Mouse (Mus musculus) forebrain, embryonic 11.5 days (tissue): ENCODE data around the gene Zscan21. TPM values are rescaled to one million over a fixed set of nuclear protein-coding genes. Genes with fewer than 3 reads are reported as not detected.

ENCODE experiments used
- ATAC-seq: fragments of 200-750 bp; cut with Nextera tagmentation; replicated peaks from 2 replicates; pipeline ENCODE4 v1.8.0; 2017; ENCODE audit warnings: moderate TSS enrichment; ENCODE audit not compliant: low FRiP score
- DNase-seq: peaks from one replicate; pipeline ENCODE4 v3.0.0-alpha.2; 2017; ENCODE audit warnings: low spot score
- H3K27ac ChIP-seq: fragments of 300-500 bp; sonication (generic); 2 replicates; pipeline ENCODE4 v1.5.1; 2014; ENCODE audit warnings: low read depth, low read length
- H3K27me3 ChIP-seq: fragments of 300-500 bp; sonication (generic); 2 replicates; pipeline ENCODE4 v1.6.1; 2014; ENCODE audit warnings: mild to moderate bottlenecking, low read length, mixed read lengths; ENCODE audit not compliant: control insufficient read depth, insufficient read depth
- H3K36me3 ChIP-seq: fragments of 300-500 bp; sonication (generic); 2 replicates; pipeline ENCODE4 v1.6.1; 2014; ENCODE audit warnings: mild to moderate bottlenecking, low read length, moderate library complexity, mixed read lengths; ENCODE audit not compliant: control insufficient read depth, insufficient read depth
- H3K4me1 ChIP-seq: fragments of 300-500 bp; sonication (generic); replicated peaks from 2 replicates; pipeline ENCODE4 v1.6.1; 2014; ENCODE audit warnings: low read length, mixed read lengths; ENCODE audit not compliant: control insufficient read depth, insufficient read depth
- H3K4me2 ChIP-seq: fragments of 300-500 bp; sonication (generic); 2 replicates; pipeline ENCODE4 v1.6.1; 2014; ENCODE audit warnings: low read depth, mild to moderate bottlenecking, low read length, moderate library complexity, mixed read lengths; ENCODE audit not compliant: severe bottlenecking
- H3K4me3 ChIP-seq: fragments of 300-500 bp; sonication (generic); 2 replicates; pipeline ENCODE4 v1.5.1; 2014; ENCODE audit warnings: low read depth, low read length
- H3K9ac ChIP-seq: fragments of 300-500 bp; sonication (generic); 2 replicates; pipeline ENCODE4 v1.6.1; 2014; ENCODE audit warnings: low read length
- H3K9me3 ChIP-seq: fragments of 300-500 bp; sonication (generic); 2 replicates; pipeline ENCODE4 v1.6.1; 2016; ENCODE audit warnings: low read length, mixed read lengths; ENCODE audit not compliant: control insufficient read depth
- WGBS: fragments of 180-500 bp; shearing (Covaris S2); extraction: QIAGEN DNeasy Blood & Tissue Kit; methylation state at CpG from one replicate; pipeline ENCODE4 v1.1.7; 2014; 5-methylcytosine and 5-hydroxymethylcytosine counted together
- microRNA counts: library from miRNA; unstranded; fragments of <30 nt; microRNA quantifications from one replicate; lab custom pipeline; 2015
- microRNA-seq: library from miRNA; unstranded; fragments of <30 nt; microRNA quantifications from one replicate; pipeline ENCODE4, GENCODE M21; 2016; ENCODE audit not compliant: insufficient number of aligned reads
- polyA plus RNA-seq: library from polyadenylated mRNA; unstranded; fragments of >200 nt; fragmentation: Nextera tagmentation; extraction: Ambion mirVana; gene quantifications from 2 replicates; pipeline ENCODE4 v1.2.1, GENCODE M21; 2014

Gene Zscan21
- polyA plus RNA-seq, 1 experiment from 2014 or later = 106 TPM

- Histone ChIP-seq H3K27me3 (no peaks in the 10 kb centered on the region), H3K9me3 (no peaks in the 10 kb centered on the region), H3K4me1 (peaks cover 4% of the 10 kb centered on the region; the same call in 1 of the 2 replicates), H3K4me2 (no peak overlapping the region), H3K27ac (no peak overlapping the region), H3K36me3 (peaks cover 36% of the 10 kb centered on the region), H3K9ac (no peak overlapping the region), H3K4me3 (no peak overlapping the region)
- 66% methylated on average over 10 of the region's 10 CpGs for WGBS
- DNase-seq (no peak), ATAC-seq (no peak)
These were observed 46.9 kb downstream of the Zscan21 start for GRCm38 (mm10) chr5:138163610-138164009.

GRCm38 (mm10) chr5:138165594-138165993 is 48.9 kb downstream of the Zscan21 start:
- no peak overlapping the region for H3K27ac ChIP-seq
- 81% methylated on average over 8 of the region's 8 CpGs for WGBS
- H3K9ac ChIP-seq = no peak overlapping the region
- no peak overlapping the region for H3K4me2 ChIP-seq
- H3K9me3 ChIP-seq = no peaks in the 10 kb centered on the region
- H3K4me3 ChIP-seq = no peak overlapping the region
- no peak for DNase-seq
- ATAC-seq = no peak
- peaks cover 8% of the 10 kb centered on the region; the same call in 1 of the 2 replicates for H3K4me1 ChIP-seq
- peaks cover 40% of the 10 kb centered on the region for H3K36me3 ChIP-seq
- H3K27me3 ChIP-seq = no peaks in the 10 kb centered on the region

GRCm38 (mm10) chr5:138170936-138171561 is 54.3 kb downstream of the Zscan21 start:
- ATAC-seq (peak; percentile 90), DNase-seq (peak; percentile 98)
- no peaks in the 10 kb centered on the region for H3K9me3 ChIP-seq
- peak overlapping the region; percentile 97 for H3K27ac ChIP-seq
- no peaks in the 10 kb centered on the region for H3K27me3 ChIP-seq
- peak overlapping the region; percentile 77 for H3K4me3 ChIP-seq
- peaks cover 10% of the 10 kb centered on the region; the same call in 1 of the 2 replicates for H3K4me1 ChIP-seq
- H3K36me3 ChIP-seq = peaks cover 34% of the 10 kb centered on the region
- peak overlapping the region; percentile 60 for H3K4me2 ChIP-seq
- peak overlapping the region; percentile 91 for H3K9ac ChIP-seq
- under 1% methylated on average over 47 of the region's 47 CpGs for WGBS

- Histone ChIP-seq H3K27ac (peak within 1 kb of the TSS; percentile 97), H3K36me3 (peaks cover 25% of the 10 kb centered on the region), H3K9ac (peak within 1 kb of the TSS; percentile 91), H3K9me3 (no peaks in the 10 kb centered on the region), H3K27me3 (no peaks in the 10 kb centered on the region), H3K4me1 (peaks cover 10% of the 10 kb centered on the region; the same call in 1 of the 2 replicates), H3K4me3 (peak within 1 kb of the TSS; percentile 77), H3K4me2 (peak within 1 kb of the TSS; percentile 60)
- under 1% methylated on average over 54 of the region's 54 CpGs for WGBS
- peak; percentile 94 for ATAC-seq
- peak; percentile 95 for DNase-seq
These were observed 55.2 kb downstream of the Zscan21 start, which contains the start of the genes Ap4m1 and Mcm7 for GRCm38 (mm10) chr5:138171695-138172491. Gene Ap4m1 (plus strand): TSS chr5:138172002. Gene Mcm7 (minus strand): TSS chr5:138172422.

- Histone ChIP-seq H3K36me3 (peaks cover 21% of the 10 kb centered on the region), H3K27ac (no peak overlapping the region), H3K9me3 (no peaks in the 10 kb centered on the region), H3K27me3 (no peaks in the 10 kb centered on the region), H3K4me2 (no peak overlapping the region), H3K4me3 (no peak overlapping the region), H3K4me1 (peaks cover 10% of the 10 kb centered on the region; the same call in 1 of the 2 replicates), H3K9ac (no peak overlapping the region; the same call in 1 of the 2 replicates)
- DNase-seq (no peak), ATAC-seq (no peak)
- 98% methylated on average over 3 of the region's 3 CpGs for WGBS
These were observed 56.5 kb downstream of the Zscan21 start for GRCm38 (mm10) chr5:138173217-138173616.

MicroRNAs encoded within 50 kb of the gene (microRNA counts, 519-probe panel; counts per million panel counts)
- microRNA mmu-miR-106b (lab: Ali Mortazavi, UCI) (6,478 counts per million, percentile 87 among the panel's probes with 10 or more counts), microRNA mmu-miR-25 (lab: Ali Mortazavi, UCI) (7,299 counts per million, percentile 95 among the panel's probes with 10 or more counts), microRNA mmu-miR-93 (lab: Ali Mortazavi, UCI) (6,665 counts per million, percentile 90 among the panel's probes with 10 or more counts)

Small RNA genes lying within 50 kb of the gene (microRNA-seq; reads per million reads assigned to microRNA genes)
- 19,071 reads per million, percentile 97 among the genes with 10 or more reads in this experiment for gene Mir106b
- gene Mir25 = 1,250 reads per million, percentile 70 among the genes with 10 or more reads in this experiment
- gene Mir93 = 20,863 reads per million, percentile 98 among the genes with 10 or more reads in this experiment

Other genes with a start within 250 kb of the Zscan21 start
- not detected in 2 replicates for gene Pilrb2, start 245.1 kb upstream of the Zscan21 start, polyA plus RNA-seq
- gene Cyp3a13, start 195.3 kb upstream of the Zscan21 start, polyA plus RNA-seq = not detected in 2 replicates
- gene Gjc3, start 153.8 kb upstream of the Zscan21 start, polyA plus RNA-seq = not detected in 2 replicates
- not detected in 2 replicates for gene Azgp1, start 135.4 kb upstream of the Zscan21 start, polyA plus RNA-seq
- gene Smok3a, start 95.6 kb upstream of the Zscan21 start, polyA plus RNA-seq = not detected in 2 replicates
- not detected in 2 replicates for gene Smok3b, start 95.5 kb upstream of the Zscan21 start, polyA plus RNA-seq
- not detected in 2 replicates for gene Smok3c, start 63.7 kb upstream of the Zscan21 start, polyA plus RNA-seq
- gene Zkscan1, start 31.8 kb upstream of the Zscan21 start, polyA plus RNA-seq = 34.0 and 34.2 TPM in 2 replicates
- gene Zfp113, start 38.8 kb downstream of the Zscan21 start, polyA plus RNA-seq = 35.2 and 39.9 TPM in 2 replicates
- gene Cops6, start 44.2 kb downstream of the Zscan21 start, polyA plus RNA-seq = 248 and 275 TPM in 2 replicates
- 24.0 and 24.1 TPM in 2 replicates for gene Ap4m1, start 55.1 kb downstream of the Zscan21 start, polyA plus RNA-seq
- 370 and 373 TPM in 2 replicates for gene Mcm7, start 55.5 kb downstream of the Zscan21 start, polyA plus RNA-seq
- gene Taf6, start 70.5 kb downstream of the Zscan21 start, polyA plus RNA-seq = 150 and 155 TPM in 2 replicates
- gene Cnpy4, start 70.6 kb downstream of the Zscan21 start, polyA plus RNA-seq = 49.8 and 56.6 TPM in 2 replicates
- 9.0 and 10.9 TPM in 2 replicates for gene Mblac1, start 77.4 kb downstream of the Zscan21 start, polyA plus RNA-seq
- gene Nxpe5, start 109.0 kb downstream of the Zscan21 start, polyA plus RNA-seq = not detected in 2 replicates
- 38.6 and 39.9 TPM in 2 replicates for gene Lamtor4, start 138.6 kb downstream of the Zscan21 start, polyA plus RNA-seq
- gene BC037034, start 147.1 kb downstream of the Zscan21 start, polyA plus RNA-seq = 9.3 and 11.8 TPM in 2 replicates
- gene Gal3st4, start 155.9 kb downstream of the Zscan21 start, polyA plus RNA-seq = 1.7 and 4.6 TPM in 2 replicates
- 0.05 and 0.08 TPM in 2 replicates for gene Gm43720, start 163.1 kb downstream of the Zscan21 start, polyA plus RNA-seq
- gene Gpc2, start 163.1 kb downstream of the Zscan21 start, polyA plus RNA-seq = 14.7 and 17.6 TPM in 2 replicates
- 5.4 and 5.7 TPM in 2 replicates for gene Stag3, start 163.3 kb downstream of the Zscan21 start, polyA plus RNA-seq
- not detected in 2 replicates for gene Pvrig, start 225.1 kb downstream of the Zscan21 start, polyA plus RNA-seq